24 mouse cellular contexts compared by ENCODE assay signal in the genomic region with DNA sequence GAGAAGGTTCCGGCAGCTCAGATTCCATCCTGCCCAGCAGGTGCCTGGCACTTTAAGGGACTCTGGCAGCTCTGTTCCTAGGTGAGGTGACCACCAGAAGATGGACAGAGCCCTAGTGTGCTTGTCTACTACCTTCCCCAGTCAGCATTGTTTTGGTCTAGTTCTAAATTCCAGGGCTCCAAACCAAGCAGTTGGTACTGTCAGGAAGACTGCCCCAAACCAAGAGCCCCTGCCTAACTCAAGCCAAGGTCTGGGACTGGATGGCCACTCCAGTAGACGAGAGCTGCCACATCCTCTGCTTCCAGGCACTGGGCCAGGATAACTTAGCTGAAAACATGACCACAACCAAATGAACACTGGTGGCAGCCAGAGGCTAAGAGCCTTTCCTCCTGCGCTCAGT. TPM values are rescaled to one million over a fixed set of nuclear protein-coding genes. Genes with fewer than 3 reads are reported as not detected.
"Had no signal": no experiment of that assay in that cellular context is flagged by ENCODE, and none has a peak within 500 bp of the region (broad histone marks: within the 10 kb centered on the region; RNA-seq: fewer than 3 reads in every experiment).

No protein-coding gene starts in this region.

- DNase-seq: kidney, postnatal 25 days; left cerebral cortex, postnatal 4 days; liver, postnatal 0 days; lung, embryonic 14.5 days; right cerebral cortex, adult 18-20 months; right cerebral cortex, postnatal 14 days; right cerebral cortex, postnatal 4 days; thymus, adult 2 months; thymus, postnatal 14 days; thymus, postnatal 4 days had no signal

- ATAC-seq: liver, postnatal 0 days; lung, postnatal 0 days; midbrain, embryonic 15.5 days had no signal

- H3K27ac ChIP-seq: kidney, postnatal 0 days; limb, embryonic 12.5 days; limb, embryonic 15.5 days; liver, embryonic 14.5 days; macrophage; midbrain, embryonic 12.5 days; midbrain, embryonic 15.5 days; neural tube, embryonic 12.5 days; neural tube, embryonic 15.5 days; stomach, postnatal 0 days had no signal

- H3K27me3 ChIP-seq: limb, embryonic 12.5 days; limb, embryonic 15.5 days; midbrain, embryonic 12.5 days; midbrain, embryonic 15.5 days; neural tube, embryonic 12.5 days; neural tube, embryonic 15.5 days had no signal

- H3K4me2 ChIP-seq: limb, embryonic 12.5 days; limb, embryonic 15.5 days; liver, embryonic 11.5 days; lung, embryonic 14.5 days; midbrain, embryonic 12.5 days; midbrain, embryonic 15.5 days; neural tube, embryonic 12.5 days; neural tube, embryonic 15.5 days had no signal

- H3K9ac ChIP-seq: limb, embryonic 12.5 days; limb, embryonic 15.5 days; liver, embryonic 14.5 days; liver, postnatal 0 days; lung, embryonic 14.5 days; midbrain, embryonic 12.5 days; midbrain, embryonic 15.5 days; neural tube, embryonic 12.5 days; neural tube, embryonic 15.5 days had no signal

- H3K4me3 ChIP-seq: limb, embryonic 12.5 days; limb, embryonic 15.5 days; midbrain, embryonic 12.5 days; midbrain, embryonic 15.5 days; neural tube, embryonic 12.5 days; neural tube, embryonic 15.5 days had no signal

- H3K9me3 ChIP-seq: limb, embryonic 12.5 days; limb, embryonic 15.5 days; midbrain, embryonic 12.5 days; midbrain, embryonic 15.5 days; neural tube, embryonic 12.5 days; neural tube, embryonic 15.5 days had no signal

RNA-seq across cellular contexts. Expression of a gene that starts 5.7 kb away (rescaled TPM):
- polyA plus RNA-seq: liver, postnatal 0 days; lung, postnatal 0 days; macrophage had no signal

RNA-seq across cellular contexts. Expression of a gene that starts 6.5 kb away (rescaled TPM):
- total RNA-seq: megakaryocyte, adult 5-6 weeks had no signal
- polyA plus RNA-seq: limb, embryonic 12.5 days; limb, embryonic 15.5 days; liver, embryonic 11.5 days; liver, postnatal 0 days; lung, embryonic 14.5 days; lung, postnatal 0 days; macrophage; stomach, embryonic 14.5 days; stomach, postnatal 0 days; thymus, adult 2 months had no signal
